Mouse (Mus musculus) regulatory T cell (primary cell): ENCODE data around the gene Gsg1l.

Experiments used
- in situ Hi-C: fragments of 300-600 bp; cut with MboI, MseI; formaldehyde crosslinking; loops from one replicate; pipeline ENCODE4 v1.15.1; 2025; ENCODE audit warnings: high pct_unique_total_duplicates

Gene Gsg1l

DNA sequence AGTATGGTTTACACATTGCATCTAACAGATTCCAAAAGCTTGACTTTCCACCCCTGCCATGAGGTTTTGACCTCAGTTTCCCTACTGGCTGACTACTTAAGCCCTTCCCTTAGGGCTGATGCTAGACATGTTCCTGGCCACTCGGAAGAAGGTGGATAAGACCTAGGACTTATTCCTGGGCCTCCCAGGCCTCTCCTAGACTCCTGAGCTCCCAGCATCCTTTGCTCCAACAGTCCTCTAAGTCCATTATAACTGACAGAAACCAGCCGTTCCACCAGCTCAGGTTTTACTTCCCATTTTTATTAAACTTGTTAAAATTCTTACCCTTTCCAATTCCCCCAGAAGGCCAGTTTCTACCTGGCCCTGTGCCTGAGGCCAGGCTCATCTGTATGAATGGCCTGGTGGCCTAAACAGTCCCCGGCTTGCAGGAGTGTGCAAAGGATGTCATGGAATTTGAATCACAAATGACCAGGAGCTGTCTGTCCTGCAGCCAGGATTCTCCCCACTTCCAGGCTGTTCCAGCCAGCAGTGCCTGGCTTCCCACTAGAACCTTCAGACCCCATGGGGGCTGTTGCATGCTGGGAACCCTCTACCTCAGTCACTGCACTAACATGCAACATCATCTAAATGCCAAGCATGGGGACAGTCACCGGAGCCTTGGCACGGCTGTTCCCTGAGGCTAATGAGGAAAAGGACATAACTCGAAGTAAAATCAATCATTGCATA is 139.7 kb downstream of the Gsg1l start:
- in situ Hi-C loops, result no loop called here

DNA sequence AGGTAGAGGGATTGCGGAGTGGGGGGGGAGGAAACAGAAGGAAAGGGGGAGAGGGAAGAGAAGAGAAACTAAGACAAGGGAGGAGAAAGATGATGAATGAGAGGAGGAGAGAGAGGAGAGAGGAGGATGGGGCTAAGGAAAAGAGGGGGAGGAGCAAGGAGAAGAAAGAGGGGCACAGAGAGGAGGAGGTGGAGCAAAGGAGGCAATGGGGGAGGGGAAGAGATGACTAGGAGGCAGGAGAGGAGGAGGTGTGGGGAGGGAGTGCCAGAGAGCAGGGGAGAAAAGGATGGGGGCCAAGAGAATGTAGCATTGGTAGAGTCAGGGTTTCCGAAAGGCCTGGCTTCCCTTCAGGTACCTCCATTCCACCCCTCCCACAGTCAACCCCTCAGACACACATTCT is 147.9 kb downstream of the Gsg1l start:
- in situ Hi-C loops, result no loop called here

DNA sequence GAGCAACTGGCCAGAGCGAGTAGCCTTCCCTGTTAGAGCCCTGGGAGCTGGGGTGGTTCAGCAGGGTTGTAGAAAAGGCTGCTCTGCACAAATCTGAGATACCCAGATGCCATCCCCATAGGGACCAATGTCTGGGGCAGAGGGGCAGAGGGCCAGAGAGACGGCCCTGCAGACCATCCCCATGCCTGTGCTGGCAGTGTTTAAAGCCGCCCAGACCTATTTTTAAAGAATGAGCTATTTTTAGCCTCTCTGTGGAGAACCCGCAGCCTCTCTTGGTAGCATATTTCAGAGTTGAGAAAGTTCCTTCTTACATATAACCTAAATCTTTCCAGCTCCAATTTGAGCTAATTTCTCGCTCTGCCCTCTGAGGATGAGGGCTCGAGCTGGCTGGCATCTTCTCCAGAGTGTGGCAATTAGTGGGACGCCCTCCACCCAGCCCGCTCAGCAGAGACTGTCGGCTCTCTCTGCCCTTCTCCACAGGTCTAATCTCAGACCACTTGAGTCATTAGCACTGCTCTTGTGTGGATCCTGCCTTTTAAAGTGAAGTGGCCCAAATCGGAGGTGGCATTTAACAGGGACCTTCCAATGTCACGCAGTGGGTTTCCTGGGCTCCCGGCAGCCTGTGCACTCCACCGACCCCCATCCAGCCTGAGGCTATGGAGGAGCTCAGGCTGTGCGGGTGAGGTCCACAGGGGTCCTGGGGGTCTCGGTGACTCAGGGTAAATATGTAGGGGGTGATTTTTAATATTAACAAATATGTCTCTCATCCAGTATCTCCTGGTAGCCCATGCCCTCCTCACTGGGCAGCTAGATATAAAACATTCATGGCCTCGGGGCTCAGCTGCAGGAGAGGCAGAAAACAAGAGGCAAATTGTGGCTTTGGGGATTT is 148.6 kb downstream of the Gsg1l start:
- in situ Hi-C loops, result no loop called here

DNA sequence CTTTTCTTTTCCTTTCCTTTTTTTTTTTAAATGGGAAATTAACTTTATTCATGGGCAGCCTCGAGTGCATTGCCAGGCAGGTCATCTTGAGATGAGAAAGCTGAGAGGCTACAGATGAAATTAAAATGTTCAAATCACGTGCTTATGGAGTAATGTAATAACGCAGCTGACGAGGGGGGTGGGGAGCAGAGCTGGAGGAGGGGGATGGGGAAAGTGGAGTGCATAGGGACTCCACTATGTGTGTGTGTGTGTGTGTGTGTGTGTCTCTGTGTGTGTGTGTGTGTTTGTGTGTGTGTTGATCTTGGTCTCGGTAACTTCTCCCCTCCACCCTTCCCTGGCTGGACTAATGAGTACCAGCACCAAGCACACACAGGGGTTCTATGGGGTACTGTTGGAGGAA is 150.6 kb downstream of the Gsg1l start:
- in situ Hi-C loops, result no loop called here

DNA sequence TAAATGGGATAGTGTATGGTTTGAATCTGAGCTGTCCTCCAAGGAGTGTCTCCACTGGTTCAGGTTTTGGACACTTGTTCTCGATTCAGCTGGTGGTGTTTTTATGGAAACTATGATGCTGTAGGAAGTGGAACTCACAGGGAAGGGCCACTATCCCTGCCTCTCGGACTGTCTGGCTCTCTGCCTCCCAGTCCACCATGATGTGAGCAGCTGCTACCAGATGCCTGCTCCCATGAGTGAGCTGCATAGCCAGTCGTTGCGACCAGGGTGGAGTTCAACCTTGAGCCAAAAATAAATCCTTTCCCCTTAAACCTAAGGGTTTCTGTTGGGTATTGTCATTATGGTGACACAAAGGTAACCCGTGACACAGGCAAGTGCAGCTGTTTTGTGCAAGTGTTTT is 158.2 kb downstream of the Gsg1l start:
- in situ Hi-C loops, result no loop called here

DNA sequence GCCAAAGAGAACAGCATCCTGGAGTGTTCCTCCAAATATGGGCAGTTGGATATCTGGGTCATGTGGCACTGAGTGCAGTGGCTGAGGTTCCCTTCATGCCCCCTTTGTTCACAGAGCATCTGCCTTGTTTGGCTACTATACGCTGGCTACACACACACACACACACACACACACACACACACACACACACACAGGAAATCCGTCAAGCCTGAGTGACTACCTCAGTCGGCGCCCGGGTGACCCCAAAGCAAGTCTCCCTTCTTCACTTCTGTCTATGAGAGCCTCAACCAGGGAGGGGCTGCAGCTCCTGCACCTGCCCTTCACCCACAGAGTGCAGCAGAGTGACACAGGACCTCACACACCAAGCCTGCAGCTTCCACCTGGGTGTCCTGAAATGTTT is 161.4 kb downstream of the Gsg1l start:
- in situ Hi-C loops, result no loop called here

DNA sequence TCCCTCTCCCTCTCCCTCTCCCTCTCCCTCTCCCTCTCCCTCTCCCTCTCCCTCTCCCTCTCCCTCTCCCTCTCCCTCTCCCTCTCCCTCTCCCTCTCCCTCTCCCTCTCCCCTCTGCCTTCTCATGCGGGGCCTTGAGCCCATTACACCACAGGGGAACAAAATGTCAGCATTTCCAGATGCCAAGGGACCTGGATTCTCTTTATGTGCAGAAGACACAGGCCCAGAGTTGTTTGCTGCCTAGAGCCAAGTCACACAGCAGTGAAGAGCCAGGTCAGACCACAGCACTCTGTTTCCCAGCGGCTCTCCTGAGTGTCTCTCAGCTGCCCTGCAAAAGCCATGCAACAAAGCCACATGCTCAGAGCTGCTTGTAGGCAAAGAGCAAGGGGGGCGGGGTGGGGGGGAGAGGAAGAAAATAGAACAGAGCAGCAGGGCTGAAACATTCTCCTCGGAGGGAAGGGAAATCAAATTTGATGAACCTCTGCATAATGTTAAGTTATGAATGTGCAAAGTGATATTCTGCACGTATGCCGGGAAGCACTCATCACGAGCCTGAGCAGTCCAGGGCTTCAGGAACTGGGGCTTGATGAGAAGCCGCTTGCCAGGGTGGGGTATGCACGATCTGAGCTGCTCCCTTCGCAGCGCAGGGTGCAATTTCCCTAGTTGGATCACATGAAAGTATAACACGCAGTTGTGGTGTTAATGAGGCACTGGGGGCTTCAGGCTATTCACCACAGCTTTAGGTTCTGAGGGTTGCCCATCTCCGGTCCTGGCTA is 181.6 kb downstream of the Gsg1l start:
- in situ Hi-C loops, result no loop called here

DNA sequence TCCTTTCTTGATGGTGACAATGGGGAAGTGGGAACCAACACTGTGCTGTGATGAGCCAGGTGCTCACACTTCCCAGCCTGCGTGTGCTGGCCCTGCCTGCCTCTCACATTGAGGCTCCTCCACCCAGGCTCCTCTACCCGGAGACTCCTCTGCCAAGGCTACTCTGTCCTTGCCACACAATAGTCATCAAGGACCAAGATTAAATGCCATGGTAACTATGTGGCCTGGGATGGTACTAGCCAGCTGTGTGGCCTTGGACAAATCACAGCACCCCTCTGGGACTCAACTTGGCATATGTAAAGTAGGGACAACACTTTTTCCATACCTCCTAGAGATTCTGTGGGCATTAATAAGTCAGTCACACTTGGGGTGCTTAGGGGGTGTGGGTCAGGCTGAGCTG is 182.3 kb downstream of the Gsg1l start:
- in situ Hi-C loops, result no loop called here

DNA sequence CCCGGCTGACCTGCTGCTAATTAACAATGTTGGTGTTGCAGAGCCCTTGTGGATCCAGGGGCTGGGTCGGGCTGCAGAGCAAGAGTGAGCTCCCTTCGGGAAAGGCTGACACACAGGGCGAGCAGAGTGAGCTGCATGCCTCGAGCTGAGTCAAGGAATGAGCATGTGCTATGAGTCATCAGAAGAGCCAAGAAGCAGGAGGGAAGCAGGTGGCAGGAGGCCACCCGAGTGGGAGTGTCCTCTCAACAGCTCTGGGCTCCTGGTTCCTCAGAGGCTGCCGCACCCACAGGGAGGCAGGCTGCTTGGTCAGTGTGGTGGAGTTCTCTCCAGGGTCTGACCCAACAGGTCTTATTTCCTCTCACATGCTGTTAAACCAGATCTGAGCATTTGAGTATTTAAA is 183.2 kb downstream of the Gsg1l start:
- in situ Hi-C loops, result no loop called here

DNA sequence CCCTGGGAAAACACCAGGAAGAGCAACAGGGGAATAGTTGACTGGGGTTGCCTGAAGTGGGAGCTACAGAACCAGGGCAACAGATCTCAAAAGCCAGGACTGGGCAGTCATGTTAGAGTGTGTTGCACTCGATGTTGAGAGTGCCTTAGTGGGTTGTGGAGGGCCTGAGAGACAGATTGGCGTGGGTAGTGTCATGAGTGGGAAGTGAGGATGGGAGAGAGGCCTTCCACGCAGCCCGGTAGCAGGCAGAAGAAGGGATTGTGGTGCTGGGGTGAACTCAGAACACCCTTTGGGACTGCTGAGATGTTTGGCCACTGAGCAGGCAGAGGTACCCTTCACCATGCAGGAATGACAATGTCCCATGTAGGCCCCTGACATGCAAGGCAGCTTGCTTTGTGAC is 185.2 kb downstream of the Gsg1l start:
- in situ Hi-C loops, result no loop called here

DNA sequence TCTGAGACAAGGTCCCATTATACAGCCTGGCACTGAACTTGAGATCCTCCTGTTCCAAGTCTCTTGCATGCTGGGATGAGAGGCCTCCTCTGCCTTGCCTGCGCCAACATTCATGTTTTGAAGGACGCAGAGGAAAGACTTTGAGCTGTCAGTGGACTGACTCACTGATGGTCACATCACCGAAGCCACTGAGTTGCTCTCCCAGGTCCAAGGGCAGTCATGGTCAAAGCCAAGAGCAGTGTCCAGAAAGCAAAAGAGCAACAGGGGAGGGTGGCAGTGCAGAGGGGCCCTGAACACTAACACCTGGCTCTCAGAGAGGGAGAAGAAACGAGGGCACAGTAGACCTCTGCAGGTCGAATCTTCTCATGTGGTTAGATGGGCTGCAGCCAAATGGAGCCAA is 188.6 kb downstream of the Gsg1l start:
- in situ Hi-C loops, result no loop called here

DNA sequence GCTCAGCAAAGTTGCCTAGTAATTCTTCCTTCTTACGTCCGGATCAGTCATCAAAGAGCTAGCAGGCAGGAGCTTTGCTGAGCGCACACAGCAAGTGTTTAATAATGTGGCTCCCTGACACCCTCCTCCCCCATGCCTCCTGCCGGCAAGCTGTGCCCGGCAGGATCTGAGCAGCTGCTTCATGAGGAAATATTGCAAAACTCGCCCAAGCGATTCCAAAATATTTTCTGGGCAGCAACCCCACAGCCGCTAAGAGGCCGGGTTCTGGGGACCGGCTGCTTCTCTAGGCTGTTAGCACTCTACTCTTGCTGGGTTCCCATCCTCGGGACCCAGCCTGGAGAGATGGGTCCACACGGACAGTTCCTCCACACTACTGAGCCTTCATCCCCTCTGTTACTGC is 193.8 kb downstream of the Gsg1l start:
- in situ Hi-C loops, result no loop called here

DNA sequence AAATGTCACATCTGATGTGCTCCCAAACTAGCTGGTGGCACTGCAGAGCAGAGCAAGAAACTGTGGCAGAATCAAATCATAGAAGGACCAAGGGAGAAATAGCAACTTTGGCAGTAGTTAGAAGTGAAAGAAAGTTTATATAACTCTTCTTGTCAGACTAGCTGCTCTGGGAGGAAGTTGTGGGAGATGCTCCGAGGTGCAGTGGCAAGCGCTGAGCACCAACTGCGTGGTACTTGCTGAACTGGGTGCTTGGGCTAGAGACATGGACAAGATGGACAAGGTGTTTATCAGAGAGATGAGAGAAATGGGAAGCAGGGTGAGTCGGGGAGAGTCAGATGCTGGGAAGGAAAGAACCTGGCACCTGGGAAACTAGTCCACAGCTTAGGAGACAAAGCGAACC is 194.4 kb downstream of the Gsg1l start:
- in situ Hi-C loops, result no loop called here

DNA sequence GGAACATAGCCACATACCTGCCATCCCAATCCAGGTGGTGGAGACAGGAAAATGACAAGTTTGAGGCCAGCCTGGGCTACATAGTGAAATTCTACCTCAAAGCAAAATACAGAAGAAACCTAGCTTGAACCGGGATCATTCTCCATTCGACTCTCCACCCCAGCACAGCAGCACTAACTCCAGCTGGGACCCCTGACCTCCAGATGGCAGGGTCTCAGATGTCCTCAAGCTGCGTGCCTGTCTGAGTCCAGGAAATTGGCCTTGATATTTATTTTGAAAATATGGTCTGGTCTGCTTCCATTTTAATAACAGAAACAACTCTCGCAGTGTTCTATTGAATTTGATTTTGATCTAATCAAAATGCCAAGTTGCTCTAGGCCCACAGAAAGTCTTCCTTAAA is 195.1 kb downstream of the Gsg1l start:
- in situ Hi-C loops, result no loop called here

DNA sequence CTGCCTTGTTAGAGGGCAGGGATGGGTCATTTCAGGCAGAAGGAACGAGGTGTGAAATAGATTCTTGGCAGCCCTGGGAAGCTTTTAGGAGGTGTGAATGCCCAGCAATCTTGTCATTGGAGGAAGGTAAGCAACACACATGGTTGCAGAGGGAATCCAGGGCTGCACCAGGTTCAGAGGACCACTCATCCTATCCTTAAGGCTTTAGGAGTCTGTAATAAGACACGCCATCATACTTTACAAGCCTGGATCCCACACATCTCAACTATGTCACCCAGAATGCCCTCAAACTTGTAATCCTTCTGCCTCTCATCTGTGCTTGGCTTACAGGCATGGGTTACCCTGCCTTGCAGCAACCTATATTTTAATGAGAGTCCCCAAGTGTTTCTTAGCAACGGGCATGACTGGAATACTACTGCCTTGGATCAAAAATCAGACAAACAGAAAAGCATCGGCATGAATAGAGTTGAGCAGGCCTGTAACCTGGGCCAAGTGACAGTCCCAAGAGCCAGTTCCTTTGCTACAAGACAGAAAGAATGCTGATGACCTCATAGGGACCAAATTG is 196.0 kb downstream of the Gsg1l start:
- in situ Hi-C loops, result no loop called here

DNA sequence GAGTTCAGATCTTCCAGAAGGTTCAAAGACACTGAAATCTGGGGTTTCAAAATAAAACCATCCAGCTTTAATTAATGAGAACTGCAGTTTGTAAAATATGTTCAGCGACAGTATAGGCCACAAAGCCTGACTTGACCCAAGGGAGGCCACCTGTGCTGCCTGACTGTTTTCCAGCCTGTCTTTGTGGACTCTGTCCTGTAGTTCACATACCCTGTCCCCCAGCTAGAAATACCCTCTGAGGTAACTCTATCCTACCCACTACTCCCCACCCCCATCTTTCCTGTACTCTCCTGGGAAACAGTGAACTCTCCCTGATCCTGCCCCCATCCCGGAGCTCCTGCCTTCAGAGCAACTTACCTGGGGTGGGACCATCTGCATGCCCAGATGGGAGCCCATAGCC is 199.0 kb downstream of the Gsg1l start:
- in situ Hi-C loops, result no loop called here

DNA sequence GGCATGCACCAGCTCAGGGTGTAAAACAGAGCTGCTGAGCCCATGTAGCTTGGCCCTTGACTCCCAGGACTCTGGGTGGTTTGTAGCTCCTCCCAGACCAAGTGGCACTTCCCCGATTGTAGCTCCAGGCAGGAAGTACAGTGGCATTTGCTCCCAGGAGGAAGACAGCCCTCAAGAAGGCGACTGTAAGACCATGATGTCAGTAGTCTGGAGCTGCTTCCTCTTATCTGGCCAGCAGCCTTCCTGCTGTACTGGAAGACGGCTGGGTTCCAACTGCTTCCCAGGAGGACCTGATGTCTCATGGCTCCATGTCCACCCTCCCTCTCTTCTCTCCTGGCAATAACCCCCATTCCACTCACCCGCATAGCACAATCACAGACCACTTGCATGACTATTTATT is 204.2 kb downstream of the Gsg1l start:
- in situ Hi-C loops, result no loop called here

DNA sequence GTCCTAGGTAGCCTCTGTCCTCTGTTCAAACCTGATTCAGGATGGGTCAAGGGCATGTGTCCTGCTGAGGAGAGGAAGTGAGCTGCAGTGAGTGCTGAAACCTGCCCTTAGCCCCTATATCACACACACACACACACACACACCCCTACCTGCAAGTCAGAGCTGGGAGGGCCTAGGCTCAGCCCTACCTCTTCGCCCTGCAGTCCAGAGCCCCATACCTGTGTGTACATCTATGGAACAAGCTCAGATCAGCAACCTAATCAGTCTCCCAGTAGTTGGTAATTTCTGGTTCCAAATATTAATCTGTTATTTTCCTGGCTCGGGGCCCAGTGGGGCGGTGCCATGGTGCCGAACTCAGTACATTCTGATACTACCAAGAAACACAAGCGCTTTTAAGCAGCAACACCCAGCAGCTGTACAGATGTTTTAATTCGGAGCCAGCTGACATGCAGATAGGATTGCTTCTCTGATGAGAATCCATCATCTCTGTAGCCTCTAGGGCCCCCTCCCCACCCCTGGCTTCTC is 208.2 kb downstream of the Gsg1l start:
- in situ Hi-C loops, result no loop called here

DNA sequence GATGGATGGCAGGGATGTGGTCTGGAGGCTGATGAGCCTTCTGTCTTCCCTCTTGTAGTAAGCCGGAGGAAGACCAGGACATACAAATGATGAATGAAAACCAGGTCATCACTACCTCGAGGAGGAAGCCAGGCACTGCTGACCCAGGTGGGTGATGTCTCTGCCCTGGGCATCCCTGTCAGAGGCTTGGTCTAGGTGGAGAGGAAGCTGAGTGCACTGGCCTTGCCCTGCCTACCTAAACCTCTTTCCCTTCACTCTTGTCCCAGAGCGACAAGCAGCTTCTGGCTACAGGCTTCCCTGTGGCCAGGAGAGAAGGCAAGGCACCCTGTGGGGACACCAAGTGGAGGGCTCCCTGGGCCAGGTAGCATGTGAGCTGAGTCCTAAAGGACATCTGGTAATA is 209.3 kb downstream of the Gsg1l start:
- in situ Hi-C loops, result no loop called here

DNA sequence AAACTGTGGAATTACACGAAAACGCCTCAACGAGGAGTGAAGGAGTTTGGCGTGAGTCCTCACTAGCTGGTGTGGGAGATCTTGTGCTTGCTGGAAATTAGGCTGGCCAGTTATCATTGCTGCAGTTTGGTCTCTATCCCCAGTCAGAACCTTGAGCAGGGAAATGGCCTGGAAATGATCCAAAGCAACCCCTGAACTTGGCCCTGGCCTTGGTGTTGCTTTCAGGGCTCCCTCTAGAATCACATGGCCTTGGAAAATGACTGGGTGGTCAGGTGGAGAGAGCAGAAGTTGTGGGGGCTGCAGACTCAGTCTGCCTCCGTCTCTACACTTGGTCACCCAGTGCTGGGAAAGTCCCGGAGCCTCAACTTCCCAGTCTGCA is 210.0 kb downstream of the Gsg1l start:
- in situ Hi-C loops, result no loop called here

DNA sequence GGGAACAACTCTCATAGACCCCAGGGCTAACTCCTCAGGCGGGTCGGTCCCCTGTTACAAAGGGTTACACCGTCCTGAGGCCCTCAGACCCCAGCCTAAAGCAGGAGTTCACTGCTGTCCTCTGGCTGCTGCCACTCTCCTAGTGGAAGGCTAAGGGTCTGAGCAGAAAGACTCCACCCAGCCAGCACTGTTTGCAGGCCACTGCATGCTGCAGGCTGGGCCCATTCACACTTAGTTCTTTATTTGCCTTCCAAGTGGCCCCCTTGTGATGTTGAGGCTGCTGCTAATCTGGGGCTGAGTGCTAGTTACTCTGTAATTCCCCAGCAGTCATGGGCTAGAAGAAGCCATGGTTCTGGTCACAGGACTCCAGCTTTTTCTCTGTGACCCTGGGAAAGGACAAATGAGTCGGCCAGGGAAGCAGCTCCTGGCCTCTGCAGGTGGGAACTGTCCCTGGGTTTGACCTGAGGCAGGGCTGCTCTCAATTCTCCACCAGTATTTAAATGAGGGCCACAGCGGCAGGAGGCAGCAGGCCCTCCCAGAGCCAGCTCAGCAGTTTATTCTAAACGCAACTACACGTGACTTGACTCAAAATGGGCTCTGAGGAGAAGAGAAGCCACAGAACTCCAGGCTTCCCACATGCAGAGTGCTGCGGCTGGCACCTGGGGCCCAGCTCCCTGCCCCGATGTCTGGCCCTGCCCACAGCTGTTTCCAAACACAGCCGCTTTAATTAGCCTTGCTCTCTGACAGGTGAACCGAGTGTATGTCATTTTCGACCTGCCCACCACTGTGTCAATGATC is 210.6 kb downstream of the Gsg1l start:
- in situ Hi-C loops, result no loop called here
